Mouse (Mus musculus) heart, adult 10 weeks (tissue): Measurements from ENCODE around the gene Mrpl38. TPM values are rescaled to one million over a fixed set of nuclear protein-coding genes. Genes with fewer than 3 reads are reported as not detected.

ENCODE experiments used
- polyA plus RNA-seq: library from polyadenylated mRNA; stranded (reverse); fragments of 350-450 nt; fragmentation: Illumina TruSeq; extraction: RNeasy Lipid Tissue Mini Kit (QIAGEN cat#74804); gene quantifications from one replicate; pipeline ENCODE4 v1.2.3, GENCODE M21; 2014; ENCODE audit warnings: low read depth, low replicate concordance

Mrpl38 gene
- 69.6 TPM for polyA plus RNA-seq

GRCm38 (mm10) chr11:116138468-116139138 is at the start of gene Mrpl38:
Mrpl38 (minus strand) TSS chr11:116138868.

GRCm38 (mm10) chr11:116167884-116168439 is 29.3 kb upstream of the Mrpl38 start, which contains the start of gene Fbf1:
Fbf1 (minus strand) TSS chr11:116168166.

GRCm38 (mm10) chr11:116130488-116131205 is 8.0 kb downstream of the Mrpl38 start, which contains the start of gene Trim65:
Trim65 (minus strand) TSS chr11:116131128.

DNA sequence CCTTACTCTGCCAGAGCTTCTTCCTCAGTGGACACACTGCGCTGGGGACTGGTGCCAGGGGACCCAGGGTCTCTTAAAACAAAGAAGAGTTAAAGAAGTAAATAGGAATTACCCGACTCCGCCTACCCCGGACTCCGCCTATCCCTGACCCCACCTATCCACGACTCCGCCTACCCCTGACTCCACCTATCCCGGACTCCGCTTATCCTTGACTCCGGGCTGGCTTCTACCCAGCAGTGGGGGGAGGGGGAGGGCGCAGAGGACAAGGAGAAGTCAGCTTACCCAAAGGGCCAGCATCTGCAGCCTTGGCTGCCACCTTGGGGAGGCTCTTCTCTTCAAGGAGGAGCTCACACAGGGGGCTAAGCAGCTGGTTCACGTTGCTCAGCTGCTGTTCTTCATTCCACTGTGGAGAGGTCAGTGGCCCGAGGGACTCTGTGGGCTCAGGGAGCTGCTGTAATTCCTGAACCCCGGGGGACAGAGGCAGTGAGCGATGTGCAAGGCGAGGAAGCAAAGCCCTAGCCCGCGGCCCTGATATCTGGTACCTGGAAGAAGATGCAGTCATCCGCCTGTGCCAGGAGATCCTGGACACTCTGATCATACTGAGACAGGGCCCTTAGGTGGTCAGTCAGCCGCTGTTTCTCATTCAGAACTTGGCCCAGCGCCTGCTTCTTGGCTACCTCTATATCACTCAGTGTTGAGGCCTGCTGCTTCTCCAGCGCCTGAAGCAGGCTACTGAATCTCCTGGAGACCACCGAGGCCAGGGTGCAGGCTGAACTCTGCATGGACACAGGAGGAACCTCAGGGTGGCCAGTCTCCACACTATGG is 11.3 kb downstream of the Mrpl38 start, which contains the start of gene Trim47:
Trim47 (minus strand) TSS at position 55 of the 825 bp plus-strand sequence.

DNA sequence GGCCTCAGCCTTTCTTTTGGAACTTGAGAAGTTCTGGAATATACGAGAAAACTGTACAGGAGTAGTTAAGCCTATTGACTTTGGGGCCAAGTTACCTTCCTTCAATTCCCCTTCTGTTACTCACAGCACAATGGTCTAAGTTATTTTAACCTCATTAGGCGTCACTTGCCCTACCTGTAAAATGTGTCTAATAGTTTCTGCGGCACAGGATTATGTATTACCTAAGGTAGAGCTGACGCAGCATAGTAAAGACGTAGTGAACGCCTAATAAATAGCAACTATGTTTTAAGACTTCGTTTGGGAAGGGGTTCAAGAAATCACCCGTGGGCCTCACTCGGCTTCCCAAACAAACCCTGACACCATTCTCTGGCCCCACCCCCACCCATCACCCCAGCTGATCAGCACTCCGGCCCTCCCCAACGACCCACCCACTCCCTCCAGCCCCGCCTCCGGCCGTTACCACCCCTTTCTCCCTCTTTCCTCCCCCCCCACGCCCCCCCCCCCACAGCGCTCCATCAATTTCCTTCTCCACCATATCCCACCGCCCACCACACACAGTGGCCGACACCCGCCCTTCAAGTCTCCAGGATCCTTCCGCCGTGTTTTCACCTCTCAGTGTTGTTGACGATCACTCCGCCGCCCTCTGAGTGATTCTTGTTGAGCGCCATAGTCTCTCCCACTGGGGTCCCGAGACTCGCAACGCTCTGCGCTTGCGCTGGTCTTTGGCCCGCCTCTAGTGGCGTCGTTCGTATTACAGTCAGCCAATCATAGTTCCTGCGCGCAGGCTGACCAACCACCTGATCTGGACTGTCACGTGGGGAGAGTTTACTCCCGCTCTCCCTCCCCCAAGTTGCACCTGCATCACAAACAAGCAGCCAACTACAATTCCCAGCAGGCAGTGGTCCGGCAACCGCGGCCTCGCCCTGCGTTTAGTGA is 52.1 kb downstream of the Mrpl38 start, which contains the start of gene Wbp2:
Wbp2 (minus strand) TSS at position 738 of the 936 bp plus-strand sequence.

Other genes with a start within 250 kb of the Mrpl38 start
- 27.9 TPM for gene Smim5, start 238.9 kb downstream of the Mrpl38 start, polyA plus RNA-seq
- gene Smim6, start 226.9 kb downstream of the Mrpl38 start, polyA plus RNA-seq, result not detected
- gene Sap30bp, start 205.6 kb downstream of the Mrpl38 start, polyA plus RNA-seq, result 12.8 TPM
- 11.7 TPM for gene Recql5, start 205.4 kb downstream of the Mrpl38 start, polyA plus RNA-seq
- 1.3 TPM for gene Itgb4, start 164.2 kb downstream of the Mrpl38 start, polyA plus RNA-seq
- 13.4 TPM for gene Galk1, start 126.1 kb downstream of the Mrpl38 start, polyA plus RNA-seq
- gene H3f3b, start 110.9 kb downstream of the Mrpl38 start, polyA plus RNA-seq, result 127 TPM
- gene Unk, start 108.5 kb downstream of the Mrpl38 start, polyA plus RNA-seq, result 11.0 TPM
- 0.76 TPM for gene Unc13d, start 60.9 kb downstream of the Mrpl38 start, polyA plus RNA-seq
- gene Wbp2, start 51.9 kb downstream of the Mrpl38 start, polyA plus RNA-seq, result 108 TPM
- 27.8 TPM for gene Trim47, start 11.7 kb downstream of the Mrpl38 start, polyA plus RNA-seq
- 9.1 TPM for gene Trim65, start 7.7 kb downstream of the Mrpl38 start, polyA plus RNA-seq
- gene Fbf1, start 29.3 kb upstream of the Mrpl38 start, polyA plus RNA-seq, result 11.4 TPM
- gene Ten1, start 60.0 kb upstream of the Mrpl38 start, polyA plus RNA-seq, result 10.5 TPM
- gene Acox1, start 60.2 kb upstream of the Mrpl38 start, polyA plus RNA-seq, result 239 TPM
- gene Evpl, start 99.2 kb upstream of the Mrpl38 start, polyA plus RNA-seq, result 0.24 TPM
- 56.6 TPM for gene Srp68, start 135.3 kb upstream of the Mrpl38 start, polyA plus RNA-seq
- gene Galr2, start 142.1 kb upstream of the Mrpl38 start, polyA plus RNA-seq, result not detected
- gene Exoc7, start 168.4 kb upstream of the Mrpl38 start, polyA plus RNA-seq, result 34.8 TPM
- gene Foxj1, start 196.5 kb upstream of the Mrpl38 start, polyA plus RNA-seq, result not detected